Mouse (Mus musculus): ENCODE data around the gene Mzf1. TPM values are rescaled to one million over a fixed set of nuclear protein-coding genes. Genes with fewer than 3 reads are reported as not detected.

Mzf1 gene
- polyA plus RNA-seq, 1 experiment from 2014 or later: 9.3 TPM

GRCm38 (mm10) chr7:12995862-12996261, 58.7 kb downstream of the Mzf1 start:
- H3K4me3 ChIP-seq: no peak overlapping the region

GRCm38 (mm10) chr7:12993148-12993547, 61.4 kb downstream of the Mzf1 start:
- Histone ChIP-seq H3K4me2 (no peak overlapping the region), H3K36me3 (no peaks in the 10 kb centered on the region), H3K9ac (no peak overlapping the region), H3K9me3 (no peaks in the 10 kb centered on the region), H3K4me1 (replicated peaks) (no peaks in the 10 kb centered on the region), H3K4me3 (no peak overlapping the region), H3K27me3 (no peaks in the 10 kb centered on the region), H3K27ac (replicated peaks) (no peak overlapping the region)
- WGBS: 93% methylated on average over 10 of the region's 10 CpGs
- no peak for ATAC-seq (ENCODE audit: low FRiP score, low read depth)

More at GRCm38 (mm10) chr7:12995862-12996261, 58.7 kb downstream of the Mzf1 start:
- Histone ChIP-seq H3K27ac (replicated peaks) (no peak overlapping the region), H3K27me3 (no peaks in the 10 kb centered on the region), H3K9me3 (no peaks in the 10 kb centered on the region), H3K9ac (no peak overlapping the region), H3K4me1 (replicated peaks) (no peaks in the 10 kb centered on the region), H3K4me2 (no peak overlapping the region), H3K36me3 (no peaks in the 10 kb centered on the region)
- no peak for ATAC-seq (ENCODE audit: low FRiP score, low read depth)

Other genes starting within 250 kb of the Mzf1 start
- gene Zfp329, start 235.9 kb downstream of the Mzf1 start, polyA plus RNA-seq (2015; fragmentation: Nextera tagmentation; extraction: Ambion mirVana): 28.3 and 30.0 TPM in 2 replicates
- gene Zfp110, start 220.0 kb downstream of the Mzf1 start, polyA plus RNA-seq (2015; fragmentation: Nextera tagmentation; extraction: Ambion mirVana): 26.2 and 27.6 TPM in 2 replicates
- 7.5 TPM in 2 replicates for gene Zfp128, start 173.6 kb downstream of the Mzf1 start, polyA plus RNA-seq (2015; fragmentation: Nextera tagmentation; extraction: Ambion mirVana)
- gene Zscan22, start 156.9 kb downstream of the Mzf1 start, polyA plus RNA-seq (2015; fragmentation: Nextera tagmentation; extraction: Ambion mirVana): 9.9 and 12.4 TPM in 2 replicates
- 549 and 585 TPM in 2 replicates for gene Rps5, start 132.5 kb downstream of the Mzf1 start, polyA plus RNA-seq (2015; fragmentation: Nextera tagmentation; extraction: Ambion mirVana)
- gene Rnf225, start 127.3 kb downstream of the Mzf1 start, polyA plus RNA-seq (2015; fragmentation: Nextera tagmentation; extraction: Ambion mirVana): 1.1 and 1.3 TPM in 2 replicates
- 13.4 and 13.6 TPM in 2 replicates for gene Zfp324, start 88.9 kb downstream of the Mzf1 start, polyA plus RNA-seq (2015; fragmentation: Nextera tagmentation; extraction: Ambion mirVana)
- 11.7 and 11.8 TPM in 2 replicates for gene Zfp446, start 76.9 kb downstream of the Mzf1 start, polyA plus RNA-seq (2015; fragmentation: Nextera tagmentation; extraction: Ambion mirVana)
- 0.39 and 0.45 TPM in 2 replicates for gene Slc27a5, start 56.6 kb downstream of the Mzf1 start, polyA plus RNA-seq (2015; fragmentation: Nextera tagmentation; extraction: Ambion mirVana)
- 217 and 230 TPM in 2 replicates for gene Trim28, start 55.6 kb downstream of the Mzf1 start, polyA plus RNA-seq (2015; fragmentation: Nextera tagmentation; extraction: Ambion mirVana)
- gene Zbtb45, start 44.7 kb downstream of the Mzf1 start, polyA plus RNA-seq (2015; fragmentation: Nextera tagmentation; extraction: Ambion mirVana): 40.7 and 42.5 TPM in 2 replicates
- gene Chmp2a, start 20.0 kb downstream of the Mzf1 start, polyA plus RNA-seq (2015; fragmentation: Nextera tagmentation; extraction: Ambion mirVana): 170 and 171 TPM in 2 replicates
- gene Ube2m, start 16.5 kb downstream of the Mzf1 start, polyA plus RNA-seq (2015; fragmentation: Nextera tagmentation; extraction: Ambion mirVana): 162 and 163 TPM in 2 replicates
- 0.13 and 0.14 TPM in 2 replicates for gene Vmn1r85, start 40.4 kb upstream of the Mzf1 start, polyA plus RNA-seq (2015; fragmentation: Nextera tagmentation; extraction: Ambion mirVana)
- gene Vmn1r86, start 65.2 kb upstream of the Mzf1 start, polyA plus RNA-seq (2015; fragmentation: Nextera tagmentation; extraction: Ambion mirVana): 0.03 TPM in 1 of 2 replicates, not detected in the other
- gene Vmn1r87, start 85.4 kb upstream of the Mzf1 start, polyA plus RNA-seq (2015; fragmentation: Nextera tagmentation; extraction: Ambion mirVana): not detected in 2 replicates
- gene Vmn1r88, start 104.8 kb upstream of the Mzf1 start, polyA plus RNA-seq (2015; fragmentation: Nextera tagmentation; extraction: Ambion mirVana): not detected in 2 replicates
- not detected in 2 replicates for gene Vmn1r89, start 158.3 kb upstream of the Mzf1 start, polyA plus RNA-seq (2015; fragmentation: Nextera tagmentation; extraction: Ambion mirVana)
- 38.2 and 41.1 TPM in 2 replicates for gene Lig1, start 222.5 kb upstream of the Mzf1 start, polyA plus RNA-seq (2015; fragmentation: Nextera tagmentation; extraction: Ambion mirVana)
- gene Zswim9, start 224.0 kb upstream of the Mzf1 start, polyA plus RNA-seq (2015; fragmentation: Nextera tagmentation; extraction: Ambion mirVana): 11.8 and 14.2 TPM in 2 replicates